Mouse (Mus musculus) liver, adult 2 months (tissue): ENCODE data around the gene Cbarp.

Experiments
- CTCF ChIP-seq: fragments of 200-500 bp; IDR thresholded peaks from 2 replicates; pipeline ENCODE4 v1.5.1; 2011; ENCODE audit warnings: low read depth, low read length, control low read depth
- POLR2A ChIP-seq: fragments of 200-500 bp; IDR thresholded peaks from 2 replicates; pipeline ENCODE4 v1.6.1; 2011; ENCODE audit warnings: low read length, control low read depth; ENCODE audit not compliant: insufficient read depth; ENCODE audit errors: extremely low read depth

DNA sequence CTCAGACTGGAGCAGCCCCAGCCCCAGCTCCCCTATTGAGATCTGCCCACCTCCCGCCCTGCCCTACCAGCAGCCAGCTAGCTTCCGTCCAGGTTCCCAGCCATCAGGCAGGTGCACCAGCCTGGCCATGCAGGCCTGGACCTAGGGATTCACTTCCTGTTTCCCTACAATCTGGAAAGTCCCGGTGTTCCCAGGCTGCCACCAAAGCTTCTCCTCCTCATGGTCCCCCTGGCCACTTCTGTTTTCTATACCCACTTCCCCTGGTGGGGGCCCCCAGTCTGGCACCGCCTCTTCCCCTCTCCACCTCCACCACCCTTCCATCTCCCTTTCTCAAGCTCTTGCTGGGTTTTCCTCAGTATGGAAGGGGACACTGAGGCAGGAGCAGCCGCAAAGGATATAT is 35.2 kb downstream of the Cbarp start, which contains the start of gene Sbno2:
- TF ChIP-seq CTCF, result no peak
- TF ChIP-seq POLR2A, result no peak
